Mouse (Mus musculus): Measurements from ENCODE around the gene Dusp8.
"Not testable (repeated sequence)": the region's sequence is repeated elsewhere in the genome, so short reads cannot be mapped to it uniquely, and the experiment has no call there.

Gene Dusp8

GRCm38 (mm10) chr7:142095183-142095931 lies at the start of gene Dusp8:
TSS of gene Dusp8 (minus strand) at chr7:142095843.
- DNase-seq (ENCODE audit: low spot score in 2 of 2) = peak; percentile 88 to 90

DNA sequence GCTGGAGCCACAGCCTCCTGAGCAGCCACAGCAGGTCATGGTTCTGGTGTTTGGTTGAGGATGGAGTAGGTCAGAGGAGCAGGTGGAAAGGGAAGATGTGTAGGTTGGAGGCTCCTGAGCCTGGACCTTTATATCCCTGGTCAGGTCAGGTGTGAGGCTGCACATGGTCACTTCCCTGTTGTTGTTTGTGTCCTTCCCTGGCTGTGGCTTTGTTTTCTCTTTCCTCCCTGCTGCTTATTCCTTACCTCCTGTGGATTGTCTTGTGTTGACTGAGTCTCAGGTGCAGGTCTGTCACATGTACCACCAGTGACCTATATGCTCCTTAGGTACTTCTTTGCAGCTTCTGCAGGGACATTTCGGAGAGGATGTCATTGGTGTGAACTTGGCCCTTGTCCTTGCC lies 48.9 kb upstream of the Dusp8 start, which contains the start of gene Gm45337:
Gene Gm45337, minus strand, starts transcription at position 101 of the 400 bp plus-strand sequence.
- no peak for DNase-seq (ENCODE audit: low spot score in 2 of 2)

- not testable (repeated sequence) for DNase-seq (ENCODE audit: low spot score in 2 of 2)
Observed at GRCm38 (mm10) chr7:142143506-142144010, 47.9 kb upstream of the Dusp8 start.

- no peak for DNase-seq (ENCODE audit: low spot score in 2 of 2)
Observed at GRCm38 (mm10) chr7:142140696-142141095, 45.1 kb upstream of the Dusp8 start.

- DNase-seq (ENCODE audit: low spot score in 2 of 2) = not testable (repeated sequence)
Observed at GRCm38 (mm10) chr7:142135934-142136333, 40.3 kb upstream of the Dusp8 start, which contains the start of gene Gm39115. TSS of gene Gm39115 (minus strand) at chr7:142136034.

DNA sequence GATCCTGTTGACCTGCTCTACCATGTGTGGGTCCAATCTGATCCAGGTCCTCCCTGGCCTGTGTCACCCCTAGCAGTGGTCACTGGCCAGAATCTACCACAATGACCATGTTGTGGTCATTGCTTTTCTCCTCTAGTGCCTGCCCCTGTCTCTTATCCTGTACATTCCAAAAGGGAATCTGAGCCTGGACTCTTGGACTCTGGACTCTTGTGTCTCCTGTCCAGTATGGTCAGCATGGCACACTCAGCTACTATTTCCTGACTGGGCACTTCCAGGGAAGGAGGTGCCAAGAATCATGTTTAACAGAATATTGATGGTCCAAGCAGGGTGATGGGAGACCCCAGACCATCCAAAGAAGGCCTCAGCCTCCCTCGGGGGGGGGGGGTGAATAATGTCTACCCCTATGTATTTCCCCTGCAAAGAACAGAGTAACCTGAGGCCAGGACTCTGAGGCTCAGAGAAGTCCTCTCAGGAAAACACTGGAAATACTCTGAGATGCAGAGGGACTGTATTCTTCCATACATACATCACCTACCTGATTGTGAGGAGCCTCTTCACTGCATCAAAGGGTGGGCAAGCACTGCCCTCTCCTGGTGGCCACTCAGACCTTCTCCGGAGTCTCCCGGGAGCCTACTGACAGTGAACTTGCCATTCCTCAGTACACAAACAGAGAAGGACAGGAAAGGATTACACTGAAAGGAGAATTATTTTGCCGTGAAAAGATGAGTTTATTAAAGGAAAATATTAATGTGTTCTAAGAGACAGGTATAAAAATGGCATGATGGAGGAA lies 38.8 kb upstream of the Dusp8 start:
- no peak for DNase-seq (ENCODE audit: low spot score in 2 of 2)

DNA sequence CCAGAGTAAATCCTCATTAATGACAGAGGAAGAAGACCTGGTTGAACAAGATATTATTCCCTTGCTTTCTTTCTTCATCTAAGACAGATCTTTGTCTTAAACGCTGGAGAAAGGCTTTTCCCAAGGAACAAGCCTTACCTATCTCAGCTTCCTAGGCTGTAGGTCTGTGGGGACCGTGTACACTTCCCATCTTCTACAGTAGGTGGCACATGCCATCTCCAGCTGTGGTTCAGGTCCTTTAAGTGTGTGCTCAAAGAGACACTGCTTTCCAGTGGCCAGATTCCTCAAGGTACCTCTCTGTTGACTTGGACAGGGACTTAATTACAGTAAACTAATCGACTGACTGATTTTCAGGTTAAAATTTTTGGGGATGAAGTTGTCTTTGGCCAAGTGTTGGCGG lies 33.2 kb upstream of the Dusp8 start:
- DNase-seq (ENCODE audit: low spot score in 2 of 2) = no peak

GRCm38 (mm10) chr7:142120629-142121028 lies 25.0 kb upstream of the Dusp8 start, which contains the start of gene Gm45618:
TSS of gene Gm45618 (minus strand) at chr7:142120729.
- not testable (repeated sequence) for DNase-seq (ENCODE audit: low spot score in 2 of 2)

DNA sequence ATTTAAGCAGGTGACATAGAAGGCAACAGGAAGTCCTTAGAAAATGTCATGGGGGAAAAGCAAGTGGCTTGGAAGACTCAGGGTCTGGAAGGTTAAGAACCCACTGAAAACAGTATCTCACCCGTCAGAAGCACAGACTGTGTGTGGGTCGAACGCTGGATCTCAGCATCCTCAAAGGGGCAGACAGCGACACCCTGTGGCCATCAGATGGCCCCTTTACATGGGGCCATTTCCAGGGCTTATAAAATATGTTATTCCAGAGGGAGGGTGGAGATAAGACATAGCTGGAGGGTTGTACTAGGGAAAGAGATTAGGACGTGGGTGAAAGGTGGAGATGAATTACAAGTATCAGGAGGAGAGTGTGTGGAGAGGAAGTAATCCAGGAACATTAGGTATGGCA lies 24.0 kb upstream of the Dusp8 start:
- peak in 1 of 2 experiments; percentile 7 for DNase-seq (ENCODE audit: low spot score in 2 of 2)

- DNase-seq (ENCODE audit: low spot score in 2 of 2) = no peak
Observed at GRCm38 (mm10) chr7:142104747-142105146, 9.1 kb upstream of the Dusp8 start.

DNA sequence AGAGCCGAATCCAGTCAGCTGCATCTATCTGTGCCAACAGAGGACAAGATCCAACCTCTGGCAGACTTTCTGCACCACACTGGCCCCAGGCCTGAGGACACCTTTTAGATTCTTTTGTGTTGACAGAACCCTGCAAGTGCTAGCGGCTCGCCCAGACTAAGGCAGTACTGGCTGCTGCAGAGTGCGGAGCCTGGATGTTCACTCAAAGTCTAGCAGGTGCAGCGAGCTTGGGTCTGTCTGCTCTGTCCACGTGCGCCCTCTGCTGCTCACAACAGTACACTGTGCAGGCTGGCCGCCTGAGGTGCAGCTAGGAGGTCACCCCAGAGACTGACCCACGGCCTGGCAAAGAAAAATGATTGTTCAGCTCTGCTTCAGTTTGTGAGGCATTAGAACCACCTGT lies 2.1 kb upstream of the Dusp8 start:
- DNase-seq (ENCODE audit: low spot score in 2 of 2) = peak; percentile 68 to 73

GRCm38 (mm10) chr7:142096701-142097100 lies 1.1 kb upstream of the Dusp8 start:
- DNase-seq (ENCODE audit: low spot score in 2 of 2) = no peak

- DNase-seq (ENCODE audit: low spot score in 2 of 2) = no peak
Observed at GRCm38 (mm10) chr7:142094301-142095143, 1.1 kb downstream of the Dusp8 start.

- DNase-seq (ENCODE audit: low spot score in 2 of 2) = no peak
Observed at GRCm38 (mm10) chr7:142093696-142094240, 1.9 kb downstream of the Dusp8 start.

GRCm38 (mm10) chr7:142092991-142093390 lies 2.7 kb downstream of the Dusp8 start:
- DNase-seq (ENCODE audit: low spot score in 2 of 2) = no peak

DNA sequence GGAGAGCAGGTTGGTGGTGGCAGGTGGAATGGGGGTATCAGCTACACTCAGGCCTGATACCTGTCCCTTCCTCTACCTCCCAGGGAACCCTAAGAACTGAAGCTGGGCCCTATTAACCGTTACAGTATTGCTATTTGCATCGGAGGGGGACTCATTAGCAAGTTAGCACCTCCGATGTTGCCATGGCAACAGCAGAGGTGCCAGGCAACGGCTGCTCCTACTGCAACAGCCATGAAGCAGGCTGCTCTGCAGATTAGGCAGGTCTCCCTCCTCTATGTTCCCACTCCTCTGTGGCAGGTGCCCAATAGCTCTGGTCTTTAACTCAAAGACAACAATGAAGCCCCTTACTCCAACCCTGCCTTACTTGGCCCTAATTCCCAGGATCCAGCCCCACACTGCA lies 3.8 kb downstream of the Dusp8 start:
- no peak for DNase-seq (ENCODE audit: low spot score in 2 of 2)

DNA sequence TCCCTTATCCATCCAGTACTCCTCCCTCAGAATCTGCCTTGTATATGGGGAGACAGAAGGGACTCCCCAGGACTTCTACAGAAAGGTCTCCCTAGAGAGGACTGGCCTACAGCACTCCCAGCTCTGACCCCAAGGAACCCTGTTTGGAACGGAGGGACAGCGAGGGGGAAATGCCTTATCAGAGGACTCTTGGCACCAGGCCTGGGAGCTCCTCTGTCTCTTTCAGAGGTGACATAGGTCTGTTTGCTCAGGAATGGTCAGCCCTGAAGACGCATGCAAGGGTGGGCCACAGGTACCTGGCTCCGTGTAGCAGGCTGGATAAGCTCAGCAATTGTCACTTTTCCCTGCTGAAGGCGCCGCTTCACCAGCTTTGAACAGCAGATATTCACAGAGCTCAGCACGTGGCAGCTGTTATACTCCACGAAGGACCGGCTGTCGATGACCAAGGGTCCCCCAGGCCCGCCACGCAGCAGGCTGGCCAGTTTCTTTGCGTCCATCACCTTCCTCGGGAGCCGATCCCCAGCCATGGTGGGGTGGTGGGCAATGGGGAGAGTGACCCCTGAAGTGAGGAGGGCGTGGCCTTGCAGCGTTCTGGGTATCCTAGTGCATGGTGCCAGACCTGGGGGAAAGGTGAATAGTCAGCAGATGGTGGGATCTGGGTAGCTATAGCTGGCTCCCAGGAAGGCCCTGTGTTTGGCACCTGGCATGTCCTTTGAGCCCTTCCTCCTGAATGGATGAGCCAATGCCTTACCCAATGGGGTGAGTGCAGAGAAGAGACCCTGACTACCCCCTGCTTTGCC lies 5.8 kb downstream of the Dusp8 start:
- no peak for DNase-seq (ENCODE audit: low spot score in 2 of 2)

DNA sequence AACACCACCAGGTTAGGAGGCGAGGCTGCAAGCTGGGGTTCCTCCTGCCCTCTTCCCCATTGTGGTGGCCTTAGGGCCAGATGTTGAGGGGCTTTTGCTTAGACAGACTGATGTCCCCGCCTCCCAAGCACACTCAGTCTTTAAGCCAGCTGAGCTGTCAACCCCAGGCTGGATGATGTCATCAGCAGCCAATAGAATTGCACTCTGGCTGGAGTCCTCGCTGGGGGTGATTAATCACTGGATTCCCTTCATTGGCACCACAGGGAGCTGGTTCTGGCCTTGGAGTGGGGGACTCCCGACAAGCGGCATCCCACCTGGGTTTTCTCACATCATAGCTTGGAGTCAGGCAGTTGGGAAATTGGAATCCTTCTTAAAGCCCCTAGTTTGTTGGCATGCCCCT lies 6.8 kb downstream of the Dusp8 start:
- DNase-seq (ENCODE audit: low spot score in 2 of 2) = no peak

DNA sequence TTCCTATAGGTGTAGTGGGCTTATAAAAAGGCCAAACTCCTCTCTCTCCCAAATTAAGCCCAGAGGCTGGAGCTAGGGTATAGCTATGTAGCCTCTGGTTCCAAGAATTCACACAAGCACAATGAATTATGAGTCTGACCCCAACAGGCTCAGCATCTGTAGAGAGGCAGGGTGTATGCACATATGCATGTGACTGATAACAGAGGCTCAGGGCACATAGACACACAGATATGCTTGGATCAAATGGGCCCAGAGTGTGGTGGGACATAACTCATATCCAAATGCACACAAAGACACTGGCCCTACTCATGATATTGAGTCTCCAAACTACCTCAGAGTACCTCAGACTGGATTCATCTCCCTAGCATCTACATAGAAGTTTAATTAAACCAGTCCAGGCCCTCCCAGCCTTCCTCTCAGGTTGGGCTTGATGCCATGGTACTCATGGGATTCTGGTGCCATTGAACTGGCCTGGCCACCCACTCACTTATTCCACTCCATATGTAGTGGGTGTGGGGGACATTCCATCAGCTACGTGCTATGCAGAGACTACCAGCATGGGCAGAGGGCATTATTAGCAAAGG lies 8.5 kb downstream of the Dusp8 start:
- DNase-seq (ENCODE audit: low spot score in 2 of 2) = no peak
